Mouse (Mus musculus) MEL (cell line): Measurements from ENCODE around the gene Gatm.

Experiments
- CHD2 ChIP-seq: IDR thresholded peaks from 2 replicates; pipeline ENCODE4 v1.6.1; 2011; ENCODE audit warnings: low read length, improper control_type of control experiment
- GATA1 ChIP-seq: IDR thresholded peaks from 2 replicates; pipeline ENCODE4 v1.6.1; 2011; ENCODE audit warnings: low read depth, low read length, improper control_type of control experiment
- JUND ChIP-seq: IDR thresholded peaks from 2 replicates; pipeline ENCODE4 v1.6.1; 2011; ENCODE audit warnings: low read depth, mild to moderate bottlenecking, improper control_type of control experiment, low read length
- POLR2A ChIP-seq, 2 experiments: IDR thresholded peaks; 2 replicates each; pipeline ENCODE4 v1.6.1; 2011 to 2012; ENCODE audit warnings: low read length in 2 of 2, mild to moderate bottlenecking in 2 of 2, control low read depth in 1 of 2, improper control_type of control experiment in 1 of 2, low read depth in 1 of 2, moderate library complexity in 1 of 2; ENCODE audit not compliant: control insufficient read depth in 1 of 2, insufficient read depth in 1 of 2, poor library complexity in 1 of 2

- no peak for TF ChIP-seq POLR2A (IDR thresholded peaks at IDR 0.05; ENCODE audit: control insufficient read depth in 1 of 2, insufficient read depth in 1 of 2, low read depth in 1 of 2, low read length in 2 of 2, poor library complexity in 1 of 2)
- no peak for TF ChIP-seq JUND
- TF ChIP-seq GATA1 = no peak
- TF ChIP-seq CHD2 = no peak
Observed at GRCm38 (mm10) chr2:122591213-122591612, 19.9 kb downstream of the Gatm start.
